Mouse (Mus musculus) T-helper 17 cell (primary cell): ENCODE results near the gene Gm6356.

Experiments
- in situ Hi-C, 2 experiments: fragments of 300-600 bp; cut with MboI, MseI; formaldehyde crosslinking; loops; 1 replicate in 1 of 2; 2 replicates in 1 of 2; pipeline ENCODE4 v1.15.1; 2025; ENCODE audit warnings: high pct_unique_total_duplicates in 2 of 2

Gm6356 gene

DNA sequence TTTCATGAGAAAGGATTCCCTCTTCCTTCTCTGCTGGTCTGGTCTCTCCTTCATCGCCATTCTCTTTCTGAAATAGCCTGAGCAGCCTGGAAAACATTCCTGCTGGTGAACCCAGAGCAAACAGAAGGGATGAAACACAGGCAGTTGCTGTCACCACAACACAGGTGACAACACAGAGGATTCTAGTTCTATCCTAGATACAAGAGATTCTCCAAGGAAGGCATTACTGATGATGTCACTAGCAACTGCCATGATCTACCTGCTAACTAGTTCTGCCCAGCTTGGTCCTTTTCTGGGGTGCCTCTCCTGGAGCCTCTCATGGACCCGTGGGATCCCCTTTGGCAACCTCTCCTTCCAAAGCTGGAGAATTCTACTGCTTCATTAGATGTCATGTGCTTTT is at the start of gene Gm6356:
Gm6356 (minus strand) TSS at position 101 of the 400 bp plus-strand sequence.
- in situ Hi-C loops = loop anchor here in 1 of 2 experiments (10.0 kb wide), 1 partner anchor 771 kb away; no protein-coding TSS in a partner anchor
